Mouse (Mus musculus) gastrocnemius, postnatal 14 days (tissue): Measurements from ENCODE around the gene Alg9. TPM values are rescaled to one million over a fixed set of nuclear protein-coding genes. Genes with fewer than 3 reads are reported as not detected.
"Not testable (repeated sequence)": the region's sequence is repeated elsewhere in the genome, so short reads cannot be mapped to it uniquely, and the experiment has no call there.

Source experiments
- DNase-seq: peaks from one replicate; pipeline ENCODE4 v3.0.0; 2021; ENCODE audit warnings: mixed read lengths
- intact Hi-C: fragments of 180-260 bp; cut with DNase I; formaldehyde crosslinking; loops from one replicate; pipeline ENCODE4 v1.15.1; 2025; ENCODE audit warnings: low total_unique reads
- total RNA-seq, 2 experiments: library from RNA; stranded (reverse); gene quantifications; 2 replicates each; pipeline ENCODE4 v1.2.3; 2021

The Alg9 gene
- total RNA-seq, 2 experiments from 2014 or later: 7.1 to 8.6 TPM

- intact Hi-C loops: no loop called here
- DNase-seq: no peak
Measured at GRCm38 (mm10) chr9:50808471-50808870, 33.7 kb downstream of the Alg9 start.

GRCm38 (mm10) chr9:50809146-50809545 is 34.3 kb downstream of the Alg9 start:
- no peak for DNase-seq
- intact Hi-C loops: no loop called here

- intact Hi-C loops: no loop called here
- no peak for DNase-seq
Measured at GRCm38 (mm10) chr9:50811187-50811586, 36.4 kb downstream of the Alg9 start.

GRCm38 (mm10) chr9:50811746-50812145 is 36.9 kb downstream of the Alg9 start:
- intact Hi-C loops: no loop called here

GRCm38 (mm10) chr9:50813796-50814195 is 39.0 kb downstream of the Alg9 start:
- intact Hi-C loops: no loop called here
- DNase-seq: no peak

More at GRCm38 (mm10) chr9:50811746-50812145, 36.9 kb downstream of the Alg9 start:
- no peak for DNase-seq

GRCm38 (mm10) chr9:50815666-50816065 is 40.8 kb downstream of the Alg9 start:
- intact Hi-C loops: no loop called here
- DNase-seq: no peak

- no peak for DNase-seq
- intact Hi-C loops: no loop called here
Measured at GRCm38 (mm10) chr9:50816512-50816911, 41.7 kb downstream of the Alg9 start.

- DNase-seq: no peak
- intact Hi-C loops: no loop called here
Measured at GRCm38 (mm10) chr9:50818050-50818449, 43.2 kb downstream of the Alg9 start.

GRCm38 (mm10) chr9:50819716-50820115 is 44.9 kb downstream of the Alg9 start:
- intact Hi-C loops: no loop called here
- no peak for DNase-seq

- intact Hi-C loops: no loop called here
- no peak for DNase-seq
Measured at GRCm38 (mm10) chr9:50821651-50822050, 46.8 kb downstream of the Alg9 start.

GRCm38 (mm10) chr9:50822216-50822615 is 47.4 kb downstream of the Alg9 start:
- intact Hi-C loops: no loop called here
- no peak for DNase-seq

GRCm38 (mm10) chr9:50823779-50824453 is 49.1 kb downstream of the Alg9 start:
- intact Hi-C loops: no loop called here
- no peak for DNase-seq

GRCm38 (mm10) chr9:50831514-50831913 is 56.7 kb downstream of the Alg9 start:
- intact Hi-C loops: no loop called here
- DNase-seq: no peak

GRCm38 (mm10) chr9:50832162-50832561 is 57.3 kb downstream of the Alg9 start:
- intact Hi-C loops: no loop called here
- DNase-seq: no peak

GRCm38 (mm10) chr9:50832582-50832981 is 57.8 kb downstream of the Alg9 start:
- intact Hi-C loops, DNase-seq: not testable (repeated sequence)

- intact Hi-C loops: no loop called here
- DNase-seq: no peak
Measured at GRCm38 (mm10) chr9:50833786-50834185, 59.0 kb downstream of the Alg9 start.

GRCm38 (mm10) chr9:50835068-50835705 is 60.4 kb downstream of the Alg9 start:
- DNase-seq: no peak
- intact Hi-C loops: no loop called here

GRCm38 (mm10) chr9:50836097-50836496 is 61.3 kb downstream of the Alg9 start:
- intact Hi-C loops: no loop called here
- no peak for DNase-seq

- intact Hi-C loops: no loop called here
Measured at GRCm38 (mm10) chr9:50841079-50841789, 66.4 kb downstream of the Alg9 start.

GRCm38 (mm10) chr9:50845081-50845480 is 70.3 kb downstream of the Alg9 start, which contains the start of gene Ppp2r1b:
Ppp2r1b (plus strand) TSS chr9:50845301.
- no peak for DNase-seq
- intact Hi-C loops: loop anchor here (2.0 kb wide), 1 partner anchor 40 kb away; no protein-coding TSS in a partner anchor

More at GRCm38 (mm10) chr9:50841079-50841789, 66.4 kb downstream of the Alg9 start:
- no peak for DNase-seq
